Mouse (Mus musculus): Measurements from ENCODE around the gene Ccdc65. TPM values are rescaled to one million over a fixed set of nuclear protein-coding genes. Genes with fewer than 3 reads are reported as not detected.

Ccdc65 gene
- total and polyA plus RNA-seq, 3 experiments, result 0.13 TPM; not detected in 2

- Histone ChIP-seq H3K36me3 (ENCODE audit: control insufficient read depth in 1 of 2, insufficient read depth in 2 of 2, low read length in 2 of 2) (peaks cover 1 to 16% of the 10 kb centered on the region in 2 experiments), H3K9ac (ENCODE audit: control insufficient read depth, low read depth, low read length, poor library complexity, severe bottlenecking) (peak within 1 kb of the TSS; percentile 92), H3K4me1 (ENCODE audit: control insufficient read depth in 1 of 2, insufficient read depth in 2 of 2, low read length in 2 of 2) (peaks cover 8 to 12% of the 10 kb centered on the region in 2 experiments; a peak in 3 of 4 replicates), H3K9me3 (replicated peaks; ENCODE audit: insufficient read depth, low read length) (no peaks in the 10 kb centered on the region), H3K27ac (ENCODE audit: control insufficient read depth, low read depth, low read length) (peak within 1 kb of the TSS; percentile 96), H3K4me3 (ENCODE audit: control insufficient read depth in 1 of 2, insufficient read depth in 1 of 2, low read depth in 2 of 2, low read length in 2 of 2) (peak within 1 kb of the TSS; percentile 74 to 83), H3K79me2 (ENCODE audit: control insufficient read depth, insufficient read depth, low read length, poor library complexity) (peaks cover 28% of the 10 kb centered on the region), H3K27me3 (ENCODE audit: control insufficient read depth in 1 of 2, insufficient read depth in 2 of 2, low read length in 2 of 2) (no peaks in the 10 kb centered on the region)
- peak; percentile 100 for DNase-seq (ENCODE audit: low read depth, low spot score)
- 0 out of 2 replicates have a peak, but pooled peaks have one; percentile 66 for TF ChIP-seq POLR2AphosphoS5 (IDR thresholded peaks at IDR 0.05; ENCODE audit: borderline replicate concordance, low read depth, low read length)
- TF ChIP-seq USF2 (IDR thresholded peaks at IDR 0.05; ENCODE audit: borderline replicate concordance in 1 of 2, insufficient read depth in 1 of 2, low read depth in 1 of 2, low read length in 2 of 2), result no peak
- TF ChIP-seq MAFK (IDR thresholded peaks at IDR 0.05; ENCODE audit: borderline replicate concordance, low read depth, low read length), result no peak
- no peak for TF ChIP-seq ZKSCAN1 (IDR thresholded peaks at IDR 0.05; ENCODE audit: low read depth, low read length)
- TF ChIP-seq NELFE (IDR thresholded peaks at IDR 0.05; ENCODE audit: low read depth, low read length), result peak; percentile 93
- TF ChIP-seq NRF1 (IDR thresholded peaks at IDR 0.05; ENCODE audit: insufficient read depth, low read depth, low read length, poor library complexity, severe bottlenecking), result peak; percentile 57
- peak; percentile 92 for TF ChIP-seq CHD2 (IDR thresholded peaks at IDR 0.05; ENCODE audit: low read length)
- no peak for TF ChIP-seq ZC3H11A (IDR thresholded peaks at IDR 0.05; ENCODE audit: low read depth, low read length)
- TF ChIP-seq RCOR1 (IDR thresholded peaks at IDR 0.05; ENCODE audit: low read depth, low read length), result 0 out of 2 replicates have a peak, but pooled peaks have one; percentile 6
- TF ChIP-seq KAT2A (conservative IDR thresholded peaks at IDR 0.05; ENCODE audit: low read depth, low read length), result peak; percentile 99
- TF ChIP-seq HCFC1 (IDR thresholded peaks at IDR 0.05; ENCODE audit: low read depth, low read length), result peak; percentile 96
- TF ChIP-seq MXI1 (IDR thresholded peaks at IDR 0.05; ENCODE audit: low read depth, low read length), result peak; percentile 78
- no peak for TF ChIP-seq JUND (IDR thresholded peaks at IDR 0.05; ENCODE audit: low read depth, low read length)
- TF ChIP-seq UBTF (IDR thresholded peaks at IDR 0.05; ENCODE audit: borderline replicate concordance, insufficient read depth, low read depth, low read length), result peak; percentile 38; the same call in 1 of the 2 replicates
- TF ChIP-seq RAD21 (IDR thresholded peaks at IDR 0.05; ENCODE audit: low read depth, low read length), result no peak
- no peak; the same call in 1 of the 2 replicates for TF ChIP-seq CHD1 (IDR thresholded peaks at IDR 0.05; ENCODE audit: low read depth, low read length)
- TF ChIP-seq POLR2A (IDR thresholded peaks at IDR 0.05; ENCODE audit: control insufficient read depth in 1 of 2, insufficient read depth in 1 of 2, low read depth in 1 of 2, low read length in 2 of 2, poor library complexity in 1 of 2), result peak; percentile 92 to 97; a peak in 3 of 4 replicates
- TF ChIP-seq MAX (IDR thresholded peaks at IDR 0.05; ENCODE audit: low read length), result peak; percentile 76
- TF ChIP-seq POLR2AphosphoS2 (IDR thresholded peaks at IDR 0.05; ENCODE audit: low read length), result peak; percentile 92
- TF ChIP-seq EP300 (IDR thresholded peaks at IDR 0.05; ENCODE audit: low read depth in 1 of 2, low read length in 2 of 2), result peak in 1 of 2 experiments; percentile 52; a peak in 1 of 4 replicates
- TF ChIP-seq ZNF384 (IDR thresholded peaks at IDR 0.05; ENCODE audit: low read depth, low read length), result peak; percentile 86
- peak; percentile 58 for TF ChIP-seq USF1 (IDR thresholded peaks at IDR 0.05; ENCODE audit: low read depth, low read length)
- no peak for TF ChIP-seq CTCF (IDR thresholded peaks at IDR 0.05 in 2 of 3, conservative IDR thresholded peaks at IDR 0.05 in 1 of 3; ENCODE audit: control insufficient read depth in 1 of 3, insufficient read depth in 1 of 3, low read depth in 2 of 3, low read length in 3 of 3, poor library complexity in 1 of 3, severe bottlenecking in 1 of 3)
- TF ChIP-seq GATA1 (IDR thresholded peaks at IDR 0.05; ENCODE audit: low read depth, low read length), result 0 out of 2 replicates have a peak, but pooled peaks have one; percentile 18
- TF ChIP-seq SIN3A (IDR thresholded peaks at IDR 0.05; ENCODE audit: low read length), result peak; percentile 94
- TF ChIP-seq ELF1 (IDR thresholded peaks at IDR 0.05; ENCODE audit: low read depth, low read length), result peak; percentile 84
- TF ChIP-seq MEF2A (IDR thresholded peaks at IDR 0.05; ENCODE audit: extremely low read depth, insufficient replicate concordance, low read depth, low read length, poor library complexity, severe bottlenecking), result no peak
- TF ChIP-seq GABPA (IDR thresholded peaks at IDR 0.05; ENCODE audit: low read depth, low read length), result peak; percentile 59; the same call in 1 of the 2 replicates
- no peak for TF ChIP-seq BHLHE40 (IDR thresholded peaks at IDR 0.05; ENCODE audit: borderline replicate concordance, low read depth, low read length)
- TF ChIP-seq E2F4 (IDR thresholded peaks at IDR 0.05; ENCODE audit: borderline replicate concordance, low read depth, low read length), result no peak; the same call in 1 of the 2 replicates
- no peak for TF ChIP-seq TAL1 (IDR thresholded peaks at IDR 0.05; ENCODE audit: low read length)
- TF ChIP-seq TBP (IDR thresholded peaks at IDR 0.05; ENCODE audit: low read depth, low read length), result peak; percentile 85
- TF ChIP-seq MYC (IDR thresholded peaks at IDR 0.05; ENCODE audit: low read depth, low read length), result peak; percentile 86
- TF ChIP-seq SMC3 (IDR thresholded peaks at IDR 0.05; ENCODE audit: low read depth, low read length), result peak; percentile 8; the same call in 1 of the 2 replicates
Observed at GRCm38 (mm10) chr15:98662567-98663545, 45.2 kb upstream of the Ccdc65 start, which contains the start of gene Ddx23. Gene Ddx23 (minus strand): TSS chr15:98662894.
